Mouse (Mus musculus): ENCODE results near the gene Myo1b.

The Myo1b gene

DNA sequence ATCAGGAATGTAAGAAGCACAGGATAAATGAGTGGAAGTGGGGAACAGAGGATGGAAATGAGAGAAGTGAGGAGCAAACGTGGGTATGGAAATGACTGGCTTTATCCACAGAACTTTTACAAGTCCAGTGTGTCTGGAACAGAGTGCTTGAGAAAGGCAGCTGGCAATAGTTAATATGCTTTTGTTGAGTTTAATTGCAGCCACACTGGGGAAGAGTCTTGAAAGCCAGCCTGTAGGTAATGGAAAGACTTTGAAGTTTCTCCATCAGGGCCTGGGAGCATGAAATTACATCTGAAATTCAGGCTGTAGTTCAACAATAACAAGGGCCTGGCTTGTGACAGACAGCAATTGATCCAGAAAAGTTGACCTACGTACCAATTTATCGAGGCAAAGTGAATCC lies 209.8 kb downstream of the Myo1b start:
- DNase-seq: no peak

DNA sequence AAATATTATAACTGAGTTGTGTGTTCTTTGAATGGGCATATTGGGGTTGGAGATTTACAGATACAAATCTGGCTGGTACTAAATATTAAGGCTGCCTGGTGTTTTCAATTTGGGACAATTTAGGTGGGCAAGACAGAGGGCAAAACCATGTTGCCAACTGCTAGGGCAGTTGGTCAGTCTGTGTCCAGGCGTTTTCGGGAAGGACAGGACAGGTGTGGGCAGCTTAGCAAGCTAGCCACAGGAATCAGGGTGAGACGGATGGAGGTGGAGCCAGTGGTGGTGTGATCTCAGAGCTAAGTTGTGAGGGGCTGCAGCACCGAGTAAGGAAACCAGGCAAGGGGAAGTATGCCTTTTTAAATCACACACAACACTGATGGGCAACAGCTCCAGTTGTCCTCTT lies 211.3 kb downstream of the Myo1b start:
- no peak for DNase-seq

Measured in thymus, postnatal 25 days (tissue).